Mouse (Mus musculus) thymus, postnatal 0 days (tissue): ENCODE data around the gene Ctnnbip1. TPM values are rescaled to one million over a fixed set of nuclear protein-coding genes. Genes with fewer than 3 reads are reported as not detected.
"Not testable (repeated sequence)": the region's sequence is repeated elsewhere in the genome, so short reads cannot be mapped to it uniquely, and the experiment has no call there.

Experiments
- DNase-seq: peaks from one replicate; pipeline ENCODE4 v3.0.0-alpha.2; 2015; ENCODE audit warnings: low spot score
- microRNA-seq: library from miRNA; unstranded; fragments of <30 nt; microRNA quantifications from one replicate; pipeline ENCODE4, GENCODE M21; 2016; ENCODE audit warnings: borderline number of aligned reads
- polyA plus RNA-seq: library from polyadenylated mRNA; unstranded; fragments of >200 nt; fragmentation: Nextera tagmentation; extraction: Ambion mirVana; gene quantifications from 2 replicates; pipeline ENCODE4 v1.2.1, GENCODE M21; 2015

Ctnnbip1 gene
- polyA plus RNA-seq, 1 experiment from 2014 or later, result 28.3 TPM

DNA sequence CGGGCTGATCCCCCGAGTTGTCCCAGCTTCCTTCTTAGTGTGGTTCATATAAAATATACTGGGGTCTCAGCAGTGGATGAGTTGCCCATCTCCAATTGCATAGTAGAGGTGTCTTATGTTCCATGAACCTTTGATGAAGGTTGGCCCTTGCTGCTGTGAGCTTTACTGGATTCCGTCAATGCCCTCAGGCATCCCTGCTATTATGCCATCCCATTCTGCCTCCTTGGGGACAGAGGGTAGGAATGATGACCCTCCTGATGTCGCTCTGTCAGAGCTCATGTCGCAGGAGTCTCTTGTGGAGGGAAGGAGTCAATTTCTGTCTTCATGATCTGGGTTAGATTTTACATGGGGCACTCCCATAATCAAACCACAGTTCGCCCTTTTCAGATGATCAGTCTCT lies 95.5 kb downstream of the Ctnnbip1 start:
- DNase-seq, result not testable (repeated sequence)

DNA sequence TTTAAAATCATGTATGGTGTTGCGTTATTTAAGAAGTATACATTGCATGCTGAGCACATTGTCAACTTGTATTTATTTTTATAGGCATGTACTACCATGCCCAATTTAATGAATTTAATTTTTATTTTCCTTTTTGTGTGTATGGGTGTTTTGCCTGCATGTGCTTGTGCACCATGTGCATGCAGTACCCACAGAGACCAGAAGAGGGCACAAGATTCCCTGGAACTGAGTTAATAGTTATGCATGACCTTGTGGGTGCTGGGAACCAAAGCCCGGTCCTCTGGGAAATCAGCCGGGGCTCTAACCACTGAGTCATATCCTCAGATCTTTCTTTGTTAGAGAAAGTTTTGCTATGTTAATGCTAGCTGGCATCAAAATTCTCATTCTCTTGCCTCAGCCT lies 96.8 kb downstream of the Ctnnbip1 start:
- DNase-seq, result no peak

Small RNA genes lying within 50 kb of the gene (microRNA-seq; reads per million reads assigned to microRNA genes)
- not detected for gene Mir5616

Other genes starting within 250 kb of the Ctnnbip1 start
- 9.8 and 10.5 TPM in 2 replicates for gene Kif1b, start 210.5 kb upstream of the Ctnnbip1 start, polyA plus RNA-seq
- 27.3 and 28.5 TPM in 2 replicates for gene Ube4b, start 91.5 kb upstream of the Ctnnbip1 start, polyA plus RNA-seq
- gene Rbp7, start 63.3 kb upstream of the Ctnnbip1 start, polyA plus RNA-seq, result 12.6 and 18.0 TPM in 2 replicates
- gene Tmem274, start 40.9 kb upstream of the Ctnnbip1 start, polyA plus RNA-seq, result 0.31 TPM in 1 of 2 replicates, not detected in the other
- 13.4 and 15.3 TPM in 2 replicates for gene Nmnat1, start 33.0 kb upstream of the Ctnnbip1 start, polyA plus RNA-seq
- 62.8 and 66.6 TPM in 2 replicates for gene Lzic, start 33.0 kb upstream of the Ctnnbip1 start, polyA plus RNA-seq
- 20.4 and 21.1 TPM in 2 replicates for gene Clstn1, start 68.2 kb downstream of the Ctnnbip1 start, polyA plus RNA-seq
- 27.5 and 31.2 TPM in 2 replicates for gene Pik3cd, start 184.3 kb downstream of the Ctnnbip1 start, polyA plus RNA-seq
- 11.5 and 11.7 TPM in 2 replicates for gene Tmem201, start 219.8 kb downstream of the Ctnnbip1 start, polyA plus RNA-seq